Mouse (Mus musculus) kidney, adult 2 months (tissue): ENCODE measurements around the gene Kif3a.

Source experiments
- CTCF ChIP-seq: fragments of 200-500 bp; conservative IDR thresholded peaks from 2 replicates; pipeline ENCODE4 v1.5.1; 2011; ENCODE audit warnings: low read depth, mild to moderate bottlenecking, control low read depth, low read length, moderate library complexity, mixed read lengths; ENCODE audit not compliant: insufficient read depth, insufficient read length
- POLR2A ChIP-seq: fragments of 200-500 bp; IDR thresholded peaks from one replicate; pipeline ENCODE4 v1.6.1; 2011; ENCODE audit warnings: low read depth, low read length, control low read depth

- TF ChIP-seq POLR2A, result no peak
- no peak for TF ChIP-seq CTCF
Observed at GRCm38 (mm10) chr11:53588279-53588678, 21.1 kb downstream of the Kif3a start.
